Mouse (Mus musculus) stomach, embryonic 16.5 days (tissue): ENCODE measurements around the gene C1qbp. TPM values are rescaled to one million over a fixed set of nuclear protein-coding genes. Genes with fewer than 3 reads are reported as not detected.

Experiments used
- ATAC-seq: fragments of 200-750 bp; cut with Nextera tagmentation; 2 replicates; pipeline ENCODE4 v1.8.0; 2017; ENCODE audit warnings: moderate number of reproducible peaks, moderate TSS enrichment; ENCODE audit not compliant: insufficient read depth, low FRiP score
- H3K27ac ChIP-seq: fragments of 300-500 bp; sonication (generic); 2 replicates; pipeline ENCODE4 v1.5.1; 2014; ENCODE audit warnings: low read length
- H3K27me3 ChIP-seq: fragments of 300-500 bp; sonication (generic); 2 replicates; pipeline ENCODE4 v1.6.1; 2014; ENCODE audit warnings: low read length, control low read depth, mixed read lengths; ENCODE audit not compliant: control insufficient read depth, insufficient read depth
- H3K36me3 ChIP-seq: fragments of 300-500 bp; sonication (generic); 2 replicates; pipeline ENCODE4 v1.6.1; 2014; ENCODE audit warnings: low read length; ENCODE audit not compliant: control insufficient read depth, insufficient read depth
- H3K4me1 ChIP-seq: fragments of 300-500 bp; sonication (generic); 2 replicates; pipeline ENCODE4 v1.6.1; 2014; ENCODE audit warnings: low read length, control low read depth, mixed read lengths; ENCODE audit not compliant: control insufficient read depth, insufficient read depth
- H3K4me2 ChIP-seq: fragments of 300-500 bp; sonication (generic); 2 replicates; pipeline ENCODE4 v1.6.1; 2014; ENCODE audit warnings: low read depth, low read length, mixed read lengths
- H3K4me3 ChIP-seq: fragments of 300-500 bp; sonication (generic); replicated peaks from 2 replicates; pipeline ENCODE4 v1.5.1; 2014; ENCODE audit warnings: mild to moderate bottlenecking, low read length
- H3K9ac ChIP-seq: fragments of 300-500 bp; sonication (generic); 2 replicates; pipeline ENCODE4 v1.6.1; 2014; ENCODE audit warnings: low read length
- H3K9me3 ChIP-seq: fragments of 300-500 bp; sonication (generic); replicated peaks from 2 replicates; pipeline ENCODE4 v1.6.1; 2016; ENCODE audit warnings: low read length, control low read depth; ENCODE audit not compliant: control insufficient read depth
- WGBS: fragments of 180-500 bp; shearing (Covaris S2); extraction: QIAGEN DNeasy Blood & Tissue Kit; methylation state at CpG from one replicate; pipeline ENCODE4 v1.1.7; 2014; 5-methylcytosine and 5-hydroxymethylcytosine counted together
- polyA plus RNA-seq: library from polyadenylated mRNA; unstranded; fragments of >200 nt; fragmentation: Nextera tagmentation; extraction: Ambion mirVana; gene quantifications from 2 replicates; pipeline ENCODE4 v1.2.1, GENCODE M21; 2015

The C1qbp gene
- polyA plus RNA-seq, 1 experiment from 2014 or later, result 239 TPM

DNA sequence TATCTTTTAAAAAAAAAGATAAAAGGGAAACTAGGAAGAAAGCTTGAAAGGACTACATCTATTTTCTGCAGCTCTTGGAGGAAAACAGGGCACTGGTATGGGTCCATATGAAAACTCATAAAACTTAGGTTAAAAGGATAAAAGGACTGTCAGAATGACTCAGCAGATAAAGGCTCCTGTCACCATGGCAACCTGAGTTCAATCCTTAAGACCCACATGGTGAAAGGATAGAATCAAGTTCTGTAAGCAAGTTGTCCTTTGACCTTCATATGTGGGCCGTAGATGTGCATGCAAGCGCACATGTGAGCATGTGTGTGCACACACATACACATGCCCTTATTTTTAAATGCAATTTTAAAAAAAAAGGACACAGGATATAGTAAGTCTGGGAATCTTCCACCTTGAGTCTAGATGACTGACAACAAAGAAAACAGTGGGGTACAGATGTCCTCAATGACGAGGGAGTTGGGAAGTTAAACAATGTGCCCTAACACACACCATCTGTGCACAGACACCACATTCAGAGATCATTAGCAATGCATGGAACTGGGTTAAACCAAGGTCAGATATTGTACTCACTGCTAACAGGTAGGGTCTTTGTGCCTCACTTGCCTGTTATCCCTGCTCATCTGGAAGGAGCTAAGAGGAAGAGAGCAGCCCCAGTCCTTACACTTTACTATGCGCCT lies 18.5 kb downstream of the C1qbp start:
- no peak overlapping the region for H3K4me2 ChIP-seq
- H3K9me3 ChIP-seq, result no peaks in the 10 kb centered on the region
- H3K36me3 ChIP-seq, result peaks cover 22% of the 10 kb centered on the region
- H3K4me1 ChIP-seq, result peaks cover 9% of the 10 kb centered on the region
- no peak overlapping the region for H3K4me3 ChIP-seq
- WGBS, result 82% methylated on average over 4 of the region's 4 CpGs
- no peak overlapping the region for H3K9ac ChIP-seq
- no peaks in the 10 kb centered on the region for H3K27me3 ChIP-seq
- no peak for ATAC-seq
- H3K27ac ChIP-seq, result no peak overlapping the region

- Histone ChIP-seq H3K9me3 (no peaks in the 10 kb centered on the region), H3K4me1 (no peaks in the 10 kb centered on the region), H3K27me3 (no peaks in the 10 kb centered on the region), H3K9ac (no peak overlapping the region), H3K27ac (no peak overlapping the region), H3K4me3 (no peak overlapping the region), H3K36me3 (peaks cover 38% of the 10 kb centered on the region), H3K4me2 (no peak overlapping the region)
- WGBS, result 81% methylated on average over 5 of the region's 5 CpGs
- ATAC-seq, result no peak
These were observed 21.9 kb downstream of the C1qbp start for GRCm38 (mm10) chr11:70960786-70961554.

GRCm38 (mm10) chr11:70954711-70955110 lies 28.1 kb downstream of the C1qbp start:
- peaks cover 37% of the 10 kb centered on the region for H3K36me3 ChIP-seq

GRCm38 (mm10) chr11:70944935-70945817 lies 37.6 kb downstream of the C1qbp start:
- peaks cover 40% of the 10 kb centered on the region for H3K36me3 ChIP-seq
- 82% methylated on average over 4 of the region's 4 CpGs for WGBS

More at GRCm38 (mm10) chr11:70954711-70955110, 28.1 kb downstream of the C1qbp start:
- Histone ChIP-seq H3K4me3 (no peak overlapping the region), H3K4me2 (no peak overlapping the region), H3K9ac (no peak overlapping the region), H3K27me3 (no peaks in the 10 kb centered on the region), H3K27ac (no peak overlapping the region), H3K9me3 (no peaks in the 10 kb centered on the region), H3K4me1 (no peaks in the 10 kb centered on the region)
- no peak for ATAC-seq
- 94% methylated on average over 4 of the region's 4 CpGs for WGBS

GRCm38 (mm10) chr11:70943651-70944050 lies 39.2 kb downstream of the C1qbp start:
- Histone ChIP-seq H3K9ac (no peak overlapping the region), H3K9me3 (no peaks in the 10 kb centered on the region), H3K27ac (no peak overlapping the region), H3K4me2 (no peak overlapping the region), H3K36me3 (peaks cover 34% of the 10 kb centered on the region), H3K4me1 (no peaks in the 10 kb centered on the region), H3K27me3 (no peaks in the 10 kb centered on the region), H3K4me3 (no peak overlapping the region)
- no peak for ATAC-seq
- WGBS, result 87% methylated on average over 7 of the region's 7 CpGs

More at GRCm38 (mm10) chr11:70944935-70945817, 37.6 kb downstream of the C1qbp start:
- Histone ChIP-seq H3K27me3 (no peaks in the 10 kb centered on the region), H3K4me1 (no peaks in the 10 kb centered on the region), H3K9me3 (no peaks in the 10 kb centered on the region), H3K4me3 (no peak overlapping the region), H3K27ac (no peak overlapping the region), H3K9ac (no peak overlapping the region), H3K4me2 (no peak overlapping the region)
- no peak for ATAC-seq

- ATAC-seq, result no peak
- Histone ChIP-seq H3K4me1 (no peaks in the 10 kb centered on the region), H3K27ac (no peak overlapping the region), H3K4me2 (no peak overlapping the region), H3K9me3 (no peaks in the 10 kb centered on the region), H3K36me3 (peaks cover 32% of the 10 kb centered on the region), H3K27me3 (no peaks in the 10 kb centered on the region), H3K4me3 (no peak overlapping the region), H3K9ac (no peak overlapping the region)
- 94% methylated on average over 1 of the region's 1 CpGs for WGBS
These were observed 40.2 kb downstream of the C1qbp start for GRCm38 (mm10) chr11:70942596-70942995.

DNA sequence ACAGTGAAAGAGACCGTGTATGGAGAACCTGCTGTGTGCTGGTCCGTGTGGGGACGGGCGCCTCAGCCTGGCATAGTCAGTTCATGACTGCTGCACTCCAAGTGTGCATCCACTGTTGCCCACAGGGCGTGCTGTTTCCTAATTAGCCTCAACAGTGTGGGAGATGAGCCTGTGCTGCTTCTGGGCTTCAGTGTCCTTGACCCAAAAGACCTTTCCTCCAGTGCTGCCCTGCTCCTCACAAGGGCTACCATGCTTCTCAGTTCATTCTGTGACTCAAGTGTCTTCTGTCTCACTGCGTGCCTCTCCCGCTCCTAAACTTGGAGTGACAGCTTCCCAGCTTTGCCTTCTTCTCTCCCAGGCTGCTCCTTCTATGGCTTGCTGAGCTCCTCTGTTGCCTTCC lies 47.5 kb downstream of the C1qbp start:
- H3K4me3 ChIP-seq, result no peak overlapping the region
- no peak overlapping the region for H3K4me2 ChIP-seq
- no peaks in the 10 kb centered on the region for H3K4me1 ChIP-seq
- no peaks in the 10 kb centered on the region for H3K27me3 ChIP-seq
- H3K9ac ChIP-seq, result no peak overlapping the region
- ATAC-seq, result no peak
- WGBS, result 90% methylated on average over 7 of the region's 7 CpGs
- H3K27ac ChIP-seq, result no peak overlapping the region
- peaks cover 4% of the 10 kb centered on the region; the same call in 1 of the 2 replicates for H3K36me3 ChIP-seq
- H3K9me3 ChIP-seq, result no peaks in the 10 kb centered on the region

DNA sequence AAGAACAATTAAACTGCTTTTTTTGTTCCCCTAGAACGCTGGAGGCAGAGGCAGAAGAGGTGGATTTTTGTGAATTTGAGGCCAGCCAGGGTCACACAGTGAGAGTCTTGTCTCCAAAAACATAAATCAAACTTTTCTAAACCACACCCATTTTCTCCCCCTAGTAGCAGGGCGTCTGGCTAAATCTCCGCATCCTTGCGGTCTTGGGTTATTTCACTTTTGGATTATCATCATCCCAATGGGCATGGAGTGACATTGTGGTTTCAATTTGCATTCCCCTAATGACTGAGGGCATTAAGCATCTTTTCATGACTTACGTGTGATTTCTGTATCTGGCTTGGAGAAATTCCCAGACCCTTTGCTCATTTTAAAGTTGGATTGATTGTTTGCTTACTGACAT lies 51.4 kb downstream of the C1qbp start:
- Histone ChIP-seq H3K9me3 (no peaks in the 10 kb centered on the region), H3K4me2 (no peak overlapping the region), H3K4me1 (no peaks in the 10 kb centered on the region), H3K36me3 (peaks cover 6% of the 10 kb centered on the region; the same call in 1 of the 2 replicates), H3K27ac (no peak overlapping the region), H3K27me3 (no peaks in the 10 kb centered on the region), H3K9ac (no peak overlapping the region), H3K4me3 (no peak overlapping the region)
- 77% methylated on average over 5 of the region's 5 CpGs for WGBS
- ATAC-seq, result no peak
